Mouse (Mus musculus): Measurements from ENCODE around the gene Ehd1.

DNA sequence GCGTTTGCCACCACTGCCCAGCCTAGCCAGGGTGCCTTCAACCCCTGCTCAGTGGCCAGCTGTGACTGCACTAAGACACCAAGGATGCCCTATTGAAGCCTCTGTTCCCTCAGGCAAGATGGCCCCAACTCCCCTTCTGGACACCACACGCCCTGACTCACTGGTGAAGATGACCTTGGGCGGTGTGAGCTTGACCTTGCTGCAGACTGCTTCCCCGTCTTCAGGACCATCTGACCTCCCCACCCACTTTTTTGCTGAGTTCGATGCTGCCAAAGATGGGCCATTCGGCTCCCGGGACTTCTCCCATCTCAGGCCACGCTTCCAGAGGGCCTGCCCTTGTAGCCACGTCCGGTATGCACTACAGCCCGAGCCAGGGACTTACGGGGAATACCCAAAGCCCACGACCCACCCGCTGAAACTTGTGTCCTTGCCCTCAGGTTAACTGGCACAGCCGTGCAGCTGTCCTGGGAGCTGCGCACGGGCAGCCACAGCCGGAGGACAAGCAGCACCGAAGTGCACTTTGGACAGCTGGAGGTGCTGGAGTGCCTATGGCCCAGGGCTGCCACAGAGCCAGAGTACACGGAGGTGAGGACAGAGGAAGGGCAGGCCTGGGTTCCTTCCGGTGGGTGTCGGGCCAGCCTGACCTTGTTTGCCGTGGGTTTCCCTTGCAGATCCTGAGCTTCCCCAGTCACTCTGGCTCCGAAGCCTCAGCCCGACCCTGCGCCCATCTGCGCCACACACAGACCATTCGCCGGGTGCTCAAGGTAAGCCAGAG lies 28.8 kb upstream of the Ehd1 start:
- TF ChIP-seq CTCF (IDR thresholded peaks at IDR 0.05; ENCODE audit: insufficient read depth, low read depth, low read length) (no peak), POLR2A (IDR thresholded peaks at IDR 0.05; ENCODE audit: insufficient read depth, low read depth, low read length) (no peak)
